Mouse (Mus musculus): ENCODE measurements around the gene Il5.

DNA sequence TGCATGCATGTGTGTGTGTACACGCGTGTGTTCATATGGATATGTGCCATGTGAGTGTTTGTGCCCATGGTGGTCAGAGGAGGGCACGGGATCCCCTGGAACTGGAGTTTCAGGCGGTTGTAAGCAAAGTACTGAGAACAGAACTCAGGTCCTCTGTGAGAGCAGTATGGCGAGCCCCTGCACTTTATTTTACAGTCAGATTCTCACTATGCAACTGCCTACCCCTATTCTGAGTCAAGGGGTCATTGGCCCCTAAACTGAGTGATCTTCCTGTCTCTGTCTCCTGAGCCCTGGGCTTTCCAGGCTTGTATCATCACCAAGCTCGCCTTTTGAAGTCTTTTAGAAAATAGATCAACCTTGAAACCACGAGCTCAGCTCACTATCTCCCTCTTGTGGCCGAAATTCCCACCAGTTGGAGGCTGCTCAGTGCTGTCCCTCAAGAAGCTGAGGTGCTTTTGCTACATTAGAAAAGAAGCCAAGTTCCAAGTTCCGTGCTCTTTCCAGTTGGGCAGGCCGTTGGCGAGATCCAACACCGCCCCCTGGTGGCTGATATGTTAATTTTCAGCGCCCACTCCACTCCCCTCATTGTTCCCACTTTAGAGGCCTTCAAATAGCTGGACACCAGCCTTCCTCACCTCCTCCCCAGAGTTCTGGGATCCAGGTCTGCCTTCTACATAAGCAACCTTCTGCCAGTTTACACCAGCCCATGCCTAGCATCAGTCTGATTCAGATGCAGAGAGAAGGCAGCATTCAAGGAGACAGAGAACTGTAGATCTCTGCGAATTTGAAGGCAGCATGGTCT, 16.4 kb downstream of the Il5 start:
- no peak for TF ChIP-seq EP300 (IDR thresholded peaks at IDR 0.05; ENCODE audit: low read depth)
- TF ChIP-seq CTCF (IDR thresholded peaks at IDR 0.05; ENCODE audit: low read depth): peak; percentile 79

Data from liver, postnatal 0 days (tissue).